Mouse (Mus musculus) olfactory bulb, adult 2 months (tissue): Measurements from ENCODE around the gene Myo1a.

Experiments used
- CTCF ChIP-seq: fragments of 200-500 bp; IDR thresholded peaks from 2 replicates; pipeline ENCODE4 v1.5.1; 2012; ENCODE audit warnings: low read depth, mild to moderate bottlenecking, low read length, moderate library complexity; ENCODE audit not compliant: insufficient read depth
- POLR2A ChIP-seq: fragments of 200-500 bp; IDR thresholded peaks from 2 replicates; pipeline ENCODE4 v1.6.1; 2012; ENCODE audit warnings: mild to moderate bottlenecking, low read depth, low read length, moderate library complexity; ENCODE audit not compliant: insufficient read depth

GRCm38 (mm10) chr10:127661915-127662663, 42.9 kb upstream of the Myo1a start:
- TF ChIP-seq CTCF (no peak), POLR2A (no peak)
